Mouse (Mus musculus) Patski (cell line): ENCODE data around the gene Vcpkmt. TPM values are rescaled to one million over a fixed set of nuclear protein-coding genes. Genes with fewer than 3 reads are reported as not detected.
A peak's percentile ranks its signal among the peaks of the same experiment; 100 is the strongest.

Experiments
- ATAC-seq: fragments of 100-300 bp; one replicate; pipeline ENCODE4 v1.8.0; 2021
- CTCF ChIA-PET: fragments of 350-600 bp; sonication (Branson Sonifier 250); formaldehyde crosslinking; loops from one replicate; lab custom pipeline; 2022; ENCODE audit warnings: inconsistent platforms; lab: Charles Lee
- POLR2A ChIA-PET: fragments of 350-600 bp; sonication (Branson Sonifier 250); formaldehyde crosslinking; loops from one replicate; lab custom pipeline; 2022; ENCODE audit warnings: antibody characterized with exemption, inconsistent platforms; lab: Charles Lee
- DNase-seq: peaks from one replicate; pipeline ENCODE4 v3.0.0-alpha.2; 2011; ENCODE audit warnings: low read depth, low spot score
- H3K27me3 ChIP-seq: fragments of 371-371 bp; one replicate; pipeline ENCODE4 v1.5.1; 2021
- CTCF ChIP-seq: fragments of 100-300 bp; IDR thresholded peaks from one replicate; pipeline ENCODE4 v1.5.1; 2021
- in situ Hi-C: fragments of 300-500 bp; cut with MboI; formaldehyde crosslinking; loops from 3 replicates; pipeline ENCODE4 v1.11.1; 2018; ENCODE audit warnings: low pct_unique_long_range_greater_than_20kb, mixed read lengths
- polyA plus RNA-seq: library from polyadenylated mRNA; unstranded; gene quantifications from one replicate; pipeline ENCODE4 v1.2.3, GENCODE M21; 2021

The Vcpkmt gene
- polyA plus RNA-seq, 1 experiment from 2014 or later, result 17.7 TPM

DNA sequence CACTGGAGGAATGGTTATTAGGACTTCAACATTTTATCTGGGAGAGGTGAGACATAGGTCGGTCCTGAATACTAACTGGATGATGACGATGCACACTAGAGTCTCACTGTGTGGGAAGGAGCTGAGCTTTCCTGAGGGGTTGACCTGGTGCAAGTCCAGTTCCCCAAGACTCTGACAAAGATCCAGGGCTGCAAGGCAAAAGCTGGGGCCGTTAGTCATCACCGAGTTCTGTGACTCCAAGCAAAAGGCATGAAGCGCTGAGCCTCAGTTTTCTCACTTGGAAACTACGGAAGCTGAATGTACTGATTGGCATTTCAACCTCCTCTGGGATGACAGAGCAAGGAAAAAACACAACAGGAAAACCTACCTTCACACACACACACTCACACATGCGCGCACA, 40.5 kb downstream of the Vcpkmt start:
- no peak for DNase-seq
- no peak for TF ChIP-seq CTCF
- H3K27me3 ChIP-seq, result no peaks in the 10 kb centered on the region
- POLR2A ChIA-PET, result no interaction called here
- ATAC-seq, result no peak
- in situ Hi-C loops, result no loop called here
- CTCF ChIA-PET, result no interaction called here

DNA sequence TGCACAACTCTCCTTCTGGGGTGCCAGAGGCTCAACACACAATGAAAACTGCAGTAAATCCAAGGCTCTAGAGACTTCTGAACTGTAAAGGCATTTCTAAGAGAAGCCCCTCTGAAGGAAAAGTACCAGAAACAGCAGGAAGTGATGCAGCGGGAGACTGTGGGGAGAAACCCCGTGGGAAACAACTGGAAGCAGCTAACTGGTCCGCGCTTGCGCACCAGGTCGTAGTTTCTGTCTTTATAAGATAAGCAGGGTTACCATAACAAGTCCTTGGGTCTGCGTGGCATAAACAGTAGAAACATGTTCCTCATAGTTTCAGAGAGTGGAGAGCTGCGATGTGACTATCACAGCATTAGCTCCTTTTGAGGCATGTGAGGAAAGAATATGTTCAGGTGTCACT, 41.2 kb downstream of the Vcpkmt start:
- no peak for TF ChIP-seq CTCF
- DNase-seq (no peak), ATAC-seq (no peak)
- ChIA-PET CTCF (no interaction called here), POLR2A (no interaction called here)
- in situ Hi-C loops, result no loop called here
- no peaks in the 10 kb centered on the region for H3K27me3 ChIP-seq

DNA sequence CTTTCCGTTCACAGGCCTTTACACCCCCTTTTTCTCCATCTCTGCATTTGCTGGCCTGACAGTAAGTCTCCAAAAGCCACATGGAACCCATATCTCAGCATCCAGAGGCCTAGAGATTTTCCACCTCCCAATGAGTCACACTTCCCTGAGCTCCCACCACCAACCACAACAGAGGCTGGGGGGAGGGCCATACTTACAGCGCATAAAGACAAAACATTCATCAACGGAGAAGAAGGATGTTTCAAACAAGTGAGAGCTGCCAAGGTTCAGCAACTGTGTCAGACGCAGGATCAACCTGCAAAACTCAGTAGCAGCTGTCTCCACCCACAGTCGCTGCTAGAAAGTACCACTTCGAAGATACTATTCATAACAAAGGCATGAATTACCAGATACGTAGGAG, 43.5 kb downstream of the Vcpkmt start:
- ATAC-seq (no peak), DNase-seq (no peak)
- in situ Hi-C loops, result no loop called here
- H3K27me3 ChIP-seq, result no peaks in the 10 kb centered on the region
- ChIA-PET POLR2A (no interaction called here), CTCF (no interaction called here)
- TF ChIP-seq CTCF, result no peak

GRCm38 (mm10) chr12:69538362-69538950, 44.4 kb downstream of the Vcpkmt start:
- CTCF ChIA-PET, result interaction anchor here (1.0 kb wide), 1 partner anchor 36 kb away, joined by 3 read pairs; no protein-coding TSS in a partner anchor

DNA sequence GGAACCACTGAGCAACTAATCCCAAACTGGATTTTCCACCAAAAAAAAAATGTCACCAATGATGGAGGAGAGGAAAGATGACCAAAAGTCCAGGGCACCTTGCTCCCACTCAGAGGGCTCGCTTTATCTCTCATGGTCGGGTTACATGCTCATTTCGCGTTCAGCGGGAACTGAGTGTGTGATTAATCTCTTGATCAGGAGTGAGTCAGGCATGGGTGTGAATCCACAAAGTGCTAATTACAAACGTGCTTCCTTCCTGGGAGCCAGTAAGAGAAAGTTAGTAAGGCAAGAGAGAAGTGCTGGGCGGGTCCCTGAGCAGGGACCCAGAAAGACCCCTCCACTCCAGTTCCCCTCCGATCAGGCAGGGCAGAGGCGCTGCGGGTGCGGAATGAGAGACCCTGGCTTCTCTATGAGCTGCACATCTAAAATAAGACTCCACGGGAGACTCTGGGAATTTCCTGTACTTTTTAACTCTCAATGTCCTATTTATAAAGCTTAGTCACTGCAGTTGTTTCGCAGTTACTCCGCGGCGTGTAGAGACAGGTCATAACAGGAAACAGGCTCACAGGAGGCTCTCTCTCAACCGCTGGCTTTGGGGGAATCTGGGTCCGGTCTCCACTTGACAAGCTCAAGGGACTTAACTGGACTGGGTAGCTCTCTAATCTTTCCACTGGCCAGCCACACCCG, 45.0 kb downstream of the Vcpkmt start:
- DNase-seq, result no peak

More at GRCm38 (mm10) chr12:69538362-69538950, 44.4 kb downstream of the Vcpkmt start:
- TF ChIP-seq CTCF, result no peak
- H3K27me3 ChIP-seq, result no peaks in the 10 kb centered on the region
- DNase-seq (no peak), ATAC-seq (no peak)
- in situ Hi-C loops, result no loop called here
- POLR2A ChIA-PET, result interaction anchor here (1.0 to 1.7 kb wide), 2 partner anchors 13 to 18 kb away, joined by 3 to 4 read pairs; no protein-coding TSS in a partner anchor

GRCm38 (mm10) chr12:69537243-69537674, 45.6 kb downstream of the Vcpkmt start:
- no peak for TF ChIP-seq CTCF

More for the DNA sequence above, 45.0 kb downstream of the Vcpkmt start:
- in situ Hi-C loops, result no loop called here
- no peaks in the 10 kb centered on the region for H3K27me3 ChIP-seq
- ATAC-seq, result no peak
- CTCF ChIA-PET, result interaction anchor here (1.0 kb wide), 1 partner anchor 35 kb away, joined by 3 read pairs; no protein-coding TSS in a partner anchor
- TF ChIP-seq CTCF, result no peak
- POLR2A ChIA-PET, result interaction anchor here (1.0 to 1.7 kb wide), 2 partner anchors 13 to 19 kb away, joined by 3 to 4 read pairs; no protein-coding TSS in a partner anchor

GRCm38 (mm10) chr12:69536616-69537242, 46.1 kb downstream of the Vcpkmt start:
- in situ Hi-C loops, result no loop called here
- no peak for ATAC-seq
- ChIA-PET POLR2A (interaction anchor here (1.7 kb wide), 1 partner anchor 11 kb away, joined by 3 read pairs; no protein-coding TSS in a partner anchor), CTCF (interaction anchor here (1.0 kb wide), 1 partner anchor 31 kb away, joined by 3 read pairs; no protein-coding TSS in a partner anchor)
- DNase-seq, result no peak
- no peaks in the 10 kb centered on the region for H3K27me3 ChIP-seq
- no peak for TF ChIP-seq CTCF

More at GRCm38 (mm10) chr12:69537243-69537674, 45.6 kb downstream of the Vcpkmt start:
- no peaks in the 10 kb centered on the region for H3K27me3 ChIP-seq
- in situ Hi-C loops, result no loop called here
- ATAC-seq (peak; percentile 63), DNase-seq (no peak)
- POLR2A ChIA-PET, result interaction anchor here (1.0 to 1.7 kb wide), 2 partner anchors 12 to 20 kb away, joined by 3 to 4 read pairs; no protein-coding TSS in a partner anchor
- CTCF ChIA-PET, result interaction anchor here (1.0 kb wide), 1 partner anchor 31 kb away, joined by 3 read pairs; no protein-coding TSS in a partner anchor

DNA sequence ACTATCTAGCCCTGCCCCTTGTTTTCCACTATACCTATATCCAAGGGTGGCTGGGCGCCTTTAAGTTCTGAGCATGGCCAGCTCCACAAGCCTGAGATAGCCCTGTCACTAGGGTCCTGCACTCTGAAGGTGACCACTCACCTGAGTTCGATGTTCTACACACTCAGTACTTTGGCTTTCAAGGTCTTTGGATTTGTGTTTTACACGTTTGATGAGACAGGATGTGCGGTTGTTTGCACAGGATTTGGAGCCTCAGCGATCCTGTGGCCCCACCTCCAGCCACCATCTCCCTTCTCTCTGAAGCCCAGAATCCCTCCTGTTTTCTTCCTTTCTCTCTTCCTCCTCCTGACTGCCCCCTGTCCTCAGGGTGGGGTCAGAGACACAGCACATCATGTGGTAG, 49.6 kb downstream of the Vcpkmt start:
- ATAC-seq (no peak), DNase-seq (no peak)
- H3K27me3 ChIP-seq, result no peaks in the 10 kb centered on the region
- TF ChIP-seq CTCF, result no peak
- POLR2A ChIA-PET, result interaction anchor here (0.7 kb wide), 1 partner anchor 25 kb away, joined by 3 read pairs; no protein-coding TSS in a partner anchor
- CTCF ChIA-PET, result no interaction called here
- in situ Hi-C loops, result no loop called here

DNA sequence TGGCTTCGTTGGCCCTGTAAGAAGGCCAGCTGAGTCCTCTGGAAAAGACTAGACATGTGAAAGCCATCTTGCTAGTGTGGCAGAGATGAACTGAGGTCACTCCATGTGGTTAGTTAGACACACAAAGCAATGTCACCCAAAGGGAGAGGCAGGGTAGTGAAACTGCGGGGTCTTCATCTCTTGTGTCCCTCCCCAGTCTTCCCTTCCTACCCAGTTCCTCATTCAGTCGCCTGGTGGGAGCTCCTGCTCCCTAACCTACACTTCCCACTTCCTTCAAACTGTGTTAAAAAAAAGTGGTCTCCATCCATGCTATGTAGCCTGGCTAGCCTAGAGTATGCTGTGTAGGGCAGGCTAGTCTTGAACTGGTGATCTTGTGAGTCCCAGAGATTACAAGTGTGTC, 50.3 kb downstream of the Vcpkmt start:
- H3K27me3 ChIP-seq, result no peaks in the 10 kb centered on the region
- no peak for ATAC-seq
- POLR2A ChIA-PET, result no interaction called here
- DNase-seq, result no peak
- in situ Hi-C loops, result no loop called here
- no peak for TF ChIP-seq CTCF
- CTCF ChIA-PET, result no interaction called here

DNA sequence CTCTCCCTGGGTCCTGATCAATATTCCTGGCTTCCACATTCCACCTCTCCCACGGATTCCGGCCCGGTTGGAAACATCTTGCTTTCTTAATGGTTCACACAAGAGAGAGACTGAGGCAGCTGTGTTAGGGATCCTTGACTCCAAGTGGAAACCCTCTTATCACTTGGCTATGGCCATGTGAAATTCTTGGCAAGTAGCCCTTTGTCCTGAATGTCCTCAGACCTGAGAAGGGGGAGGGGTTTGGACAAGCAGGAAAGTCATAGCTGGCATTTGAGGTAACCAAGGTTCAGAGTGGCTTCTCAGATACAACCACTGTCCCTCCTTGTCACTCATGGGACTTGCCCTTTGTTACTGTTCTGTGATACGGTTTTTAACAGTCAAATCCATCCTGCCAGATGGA, 50.7 kb downstream of the Vcpkmt start:
- in situ Hi-C loops, result no loop called here
- ChIA-PET CTCF (no interaction called here), POLR2A (no interaction called here)
- no peaks in the 10 kb centered on the region for H3K27me3 ChIP-seq
- DNase-seq, result no peak
- no peak for ATAC-seq
- no peak for TF ChIP-seq CTCF
